Mouse (Mus musculus): ENCODE results near the gene Gabrr3. TPM values are rescaled to one million over a fixed set of nuclear protein-coding genes. Genes with fewer than 3 reads are reported as not detected.

Gene Gabrr3
- polyA plus RNA-seq, 1 experiment, result not detected

DNA sequence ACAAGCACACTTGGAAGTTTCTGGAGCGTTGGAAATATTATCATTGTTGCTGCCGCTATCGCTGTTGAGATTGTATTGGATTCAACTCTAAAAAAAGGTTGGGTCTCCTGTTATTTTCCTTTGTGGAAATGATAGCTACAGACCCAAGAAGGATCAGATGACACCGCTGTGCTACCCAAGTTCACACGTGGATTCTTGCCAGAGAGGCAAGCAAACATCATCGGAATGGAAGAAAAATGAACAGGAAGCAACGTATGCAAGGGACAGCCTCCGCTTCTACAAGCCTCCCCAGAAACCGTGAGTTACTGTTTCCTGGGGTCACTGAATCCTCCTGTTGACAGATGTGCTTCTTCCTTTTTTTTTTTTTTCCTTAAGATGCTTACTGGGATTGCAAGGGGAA lies 2.3 kb upstream of the Gabrr3 start:
- Histone ChIP-seq H3K79me2 (ENCODE audit: control insufficient read depth, insufficient read depth) (no peaks in the 10 kb centered on the region), H3K27me3 (ENCODE audit: control insufficient read depth, insufficient read depth, insufficient read length) (no peaks in the 10 kb centered on the region), H3K36me3 (ENCODE audit: control insufficient read depth, insufficient read depth) (no peaks in the 10 kb centered on the region), H3ac (ENCODE audit: control insufficient read depth, insufficient read length, low read depth) (no peak overlapping the region), H3K79me3 (ENCODE audit: low read depth) (no peaks in the 10 kb centered on the region), H3K4me3 (ENCODE audit: insufficient read depth, poor library complexity, severe bottlenecking) (no peak overlapping the region)
- TF ChIP-seq MYOD1 (IDR thresholded peaks at IDR 0.05; ENCODE audit: control insufficient read depth, insufficient read length, low read depth) (no peak), CTCF (IDR thresholded peaks at IDR 0.05; ENCODE audit: control insufficient read depth, insufficient read depth, insufficient read length) (no peak), USF1 (IDR thresholded peaks at IDR 0.05; ENCODE audit: low read depth) (no peak), CEBPB (IDR thresholded peaks at IDR 0.05; ENCODE audit: low read depth) (no peak), MAX (IDR thresholded peaks at IDR 0.05) (no peak), FOSL1 (IDR thresholded peaks at IDR 0.05; ENCODE audit: insufficient read depth, low read length, poor library complexity, severe bottlenecking) (no peak), MYOG (IDR thresholded peaks at IDR 0.05; ENCODE audit: control insufficient read depth, extremely low read depth, insufficient read length) (no peak)

DNA sequence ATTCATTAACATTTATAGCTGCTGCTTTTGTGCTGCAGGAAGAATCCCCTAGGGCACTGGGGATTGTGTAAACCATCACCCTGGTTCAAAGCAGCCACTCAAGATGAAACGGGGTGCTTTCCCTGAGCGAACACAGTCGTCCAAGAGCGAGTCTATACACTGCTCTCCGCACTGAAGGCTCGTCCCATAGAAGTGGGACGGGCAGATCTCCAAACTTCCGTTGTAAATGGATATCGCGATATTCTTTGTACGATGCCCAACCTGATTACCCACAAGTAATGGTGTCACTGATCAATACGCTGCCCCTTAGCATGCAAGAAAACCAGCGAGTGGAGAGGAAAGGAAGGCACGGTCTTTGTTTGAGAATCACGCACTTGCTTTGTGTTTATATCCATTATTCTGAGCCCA lies 2.2 kb downstream of the Gabrr3 start:
- Histone ChIP-seq H3K27me3 (ENCODE audit: control insufficient read depth, insufficient read depth, insufficient read length) (no peaks in the 10 kb centered on the region), H3ac (ENCODE audit: control insufficient read depth, insufficient read length, low read depth) (no peak overlapping the region), H3K79me3 (ENCODE audit: low read depth) (no peaks in the 10 kb centered on the region), H3K4me3 (ENCODE audit: insufficient read depth, poor library complexity, severe bottlenecking) (no peak overlapping the region), H3K79me2 (ENCODE audit: control insufficient read depth, insufficient read depth) (no peaks in the 10 kb centered on the region), H3K36me3 (ENCODE audit: control insufficient read depth, insufficient read depth) (no peaks in the 10 kb centered on the region)
- TF ChIP-seq CTCF (IDR thresholded peaks at IDR 0.05; ENCODE audit: control insufficient read depth, insufficient read depth, insufficient read length), result no peak
- TF ChIP-seq MAX (IDR thresholded peaks at IDR 0.05), result no peak
- TF ChIP-seq MYOD1 (IDR thresholded peaks at IDR 0.05; ENCODE audit: control insufficient read depth, insufficient read length, low read depth), result no peak
- no peak for TF ChIP-seq MYOG (IDR thresholded peaks at IDR 0.05; ENCODE audit: control insufficient read depth, extremely low read depth, insufficient read length)
- TF ChIP-seq USF1 (IDR thresholded peaks at IDR 0.05; ENCODE audit: low read depth), result no peak
- TF ChIP-seq CEBPB (IDR thresholded peaks at IDR 0.05; ENCODE audit: low read depth), result no peak
- no peak for TF ChIP-seq FOSL1 (IDR thresholded peaks at IDR 0.05; ENCODE audit: insufficient read depth, low read length, poor library complexity, severe bottlenecking)

DNA sequence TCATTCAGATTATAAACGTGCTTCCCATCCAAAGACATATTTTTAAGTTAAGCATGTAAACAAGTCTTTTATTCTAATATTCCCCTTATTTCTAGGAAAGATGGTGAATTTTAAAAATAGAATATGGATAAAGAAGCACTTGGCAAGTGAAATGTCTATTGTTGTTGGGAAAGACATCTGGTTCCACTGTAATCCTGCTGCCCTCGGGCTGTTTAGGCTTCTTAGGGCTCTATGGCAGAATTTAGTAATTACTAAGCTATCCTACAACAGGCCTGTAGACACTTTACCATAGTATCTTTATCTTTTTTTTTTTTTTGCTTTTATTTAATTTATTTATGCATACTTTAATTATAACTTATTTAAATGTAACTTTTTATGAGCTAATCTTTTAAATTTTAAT lies 2.7 kb downstream of the Gabrr3 start:
- Histone ChIP-seq H3ac (ENCODE audit: control insufficient read depth, insufficient read length, low read depth) (no peak overlapping the region), H3K27me3 (ENCODE audit: control insufficient read depth, insufficient read depth, insufficient read length) (no peaks in the 10 kb centered on the region), H3K79me2 (ENCODE audit: control insufficient read depth, insufficient read depth) (no peaks in the 10 kb centered on the region), H3K79me3 (ENCODE audit: low read depth) (no peaks in the 10 kb centered on the region), H3K36me3 (ENCODE audit: control insufficient read depth, insufficient read depth) (no peaks in the 10 kb centered on the region), H3K4me3 (ENCODE audit: insufficient read depth, poor library complexity, severe bottlenecking) (no peak overlapping the region)
- no peak for TF ChIP-seq CEBPB (IDR thresholded peaks at IDR 0.05; ENCODE audit: low read depth)
- no peak for TF ChIP-seq USF1 (IDR thresholded peaks at IDR 0.05; ENCODE audit: low read depth)
- no peak for TF ChIP-seq MYOG (IDR thresholded peaks at IDR 0.05; ENCODE audit: control insufficient read depth, extremely low read depth, insufficient read length)
- no peak for TF ChIP-seq FOSL1 (IDR thresholded peaks at IDR 0.05; ENCODE audit: insufficient read depth, low read length, poor library complexity, severe bottlenecking)

DNA sequence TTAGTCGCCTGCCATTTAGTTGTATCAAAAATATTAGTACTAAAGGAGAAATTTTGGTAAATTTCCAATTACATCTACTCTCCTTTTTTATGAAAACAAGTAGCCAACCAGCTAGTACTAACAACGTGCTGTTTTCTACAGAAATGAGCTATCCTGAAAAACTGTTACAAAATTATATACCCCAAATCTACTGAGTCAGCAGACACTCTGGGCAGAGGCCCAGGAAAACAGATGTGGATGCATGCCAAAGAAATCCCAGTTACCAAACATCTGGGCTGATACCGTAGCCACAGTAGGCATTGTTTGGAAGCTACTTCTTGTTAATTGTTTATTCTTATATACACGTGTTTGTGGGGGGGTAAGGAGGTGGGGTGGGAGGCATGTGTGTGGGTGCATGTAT lies 6.3 kb downstream of the Gabrr3 start:
- no peak overlapping the region for H3ac ChIP-seq (ENCODE audit: control insufficient read depth, insufficient read length, low read depth)
- no peaks in the 10 kb centered on the region for H3K27me3 ChIP-seq (ENCODE audit: control insufficient read depth, insufficient read depth, insufficient read length)
- H3K4me3 ChIP-seq (ENCODE audit: insufficient read depth, poor library complexity, severe bottlenecking), result no peak overlapping the region
- no peaks in the 10 kb centered on the region for H3K79me2 ChIP-seq (ENCODE audit: control insufficient read depth, insufficient read depth)
- H3K36me3 ChIP-seq (ENCODE audit: control insufficient read depth, insufficient read depth), result no peaks in the 10 kb centered on the region
- TF ChIP-seq CEBPB (IDR thresholded peaks at IDR 0.05; ENCODE audit: low read depth) (no peak), MYOG (IDR thresholded peaks at IDR 0.05; ENCODE audit: control insufficient read depth, extremely low read depth, insufficient read length) (no peak), FOSL1 (IDR thresholded peaks at IDR 0.05; ENCODE audit: insufficient read depth, low read length, poor library complexity, severe bottlenecking) (no peak)
- H3K79me3 ChIP-seq (ENCODE audit: low read depth), result no peaks in the 10 kb centered on the region

DNA sequence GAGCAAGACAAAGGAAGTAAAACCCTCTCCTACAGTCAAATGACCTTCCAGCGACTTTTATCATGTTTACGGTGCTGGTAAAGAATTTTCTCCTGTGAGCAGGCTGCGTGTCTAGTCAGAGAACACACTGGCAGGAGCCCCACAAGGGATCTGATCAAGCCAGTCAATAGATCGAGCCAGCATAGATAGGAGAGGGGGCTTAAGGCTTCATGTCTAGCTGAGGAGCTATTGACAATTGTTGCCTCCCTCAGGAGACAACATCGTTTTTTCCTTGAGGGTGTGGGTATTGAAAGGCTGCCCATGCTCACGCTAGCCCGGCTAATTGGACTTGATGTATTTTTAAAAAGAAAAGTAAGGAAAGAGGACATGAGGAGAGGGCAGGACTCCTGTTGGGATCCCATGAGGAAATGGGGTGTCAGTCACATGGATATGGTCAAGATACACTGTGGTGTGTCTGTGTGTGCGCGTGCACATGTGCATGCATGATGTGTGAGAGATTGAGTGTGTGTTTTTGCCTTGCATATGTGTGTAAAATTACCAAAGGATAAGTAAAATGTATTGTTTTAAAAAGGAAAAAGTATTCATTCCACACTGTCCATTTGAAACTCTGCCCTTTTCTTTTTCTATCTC lies 13.2 kb downstream of the Gabrr3 start:
- H3K79me3 ChIP-seq (ENCODE audit: low read depth), result no peaks in the 10 kb centered on the region
- H3K27me3 ChIP-seq (ENCODE audit: control insufficient read depth, insufficient read depth, insufficient read length), result no peaks in the 10 kb centered on the region
- H3ac ChIP-seq (ENCODE audit: control insufficient read depth, insufficient read length, low read depth), result no peak overlapping the region
- TF ChIP-seq MYOD1 (IDR thresholded peaks at IDR 0.05; ENCODE audit: control insufficient read depth, insufficient read length, low read depth), result no peak
- no peaks in the 10 kb centered on the region for H3K36me3 ChIP-seq (ENCODE audit: control insufficient read depth, insufficient read depth)
- no peak overlapping the region for H3K4me3 ChIP-seq (ENCODE audit: insufficient read depth, poor library complexity, severe bottlenecking)
- H3K79me2 ChIP-seq (ENCODE audit: control insufficient read depth, insufficient read depth), result no peaks in the 10 kb centered on the region

DNA sequence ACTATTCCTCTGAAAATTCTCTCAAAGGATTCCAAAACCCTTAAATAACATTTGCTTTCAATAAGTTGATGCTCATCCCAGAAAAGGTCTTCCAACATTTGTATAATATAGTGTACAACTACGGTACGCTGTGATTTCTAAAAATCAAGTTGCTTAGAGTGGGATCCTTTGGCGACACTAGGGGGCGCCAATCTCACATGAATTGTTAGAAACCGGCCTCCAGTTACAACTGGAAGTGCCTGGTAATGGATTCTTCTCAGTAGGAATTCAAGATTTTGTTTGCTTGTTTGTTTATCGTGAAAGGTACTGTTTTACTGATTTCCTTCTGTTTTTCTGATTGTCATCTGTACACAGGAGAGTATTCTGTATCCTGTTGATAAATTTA lies 13.7 kb downstream of the Gabrr3 start:
- Histone ChIP-seq H3K27me3 (ENCODE audit: control insufficient read depth, insufficient read depth, insufficient read length) (no peaks in the 10 kb centered on the region), H3K36me3 (ENCODE audit: control insufficient read depth, insufficient read depth) (no peaks in the 10 kb centered on the region), H3ac (ENCODE audit: control insufficient read depth, insufficient read length, low read depth) (no peak overlapping the region), H3K79me2 (ENCODE audit: control insufficient read depth, insufficient read depth) (no peaks in the 10 kb centered on the region), H3K79me3 (ENCODE audit: low read depth) (no peaks in the 10 kb centered on the region), H3K4me3 (ENCODE audit: insufficient read depth, poor library complexity, severe bottlenecking) (no peak overlapping the region)
- TF ChIP-seq MAX (IDR thresholded peaks at IDR 0.05), result no peak
- no peak for TF ChIP-seq USF1 (IDR thresholded peaks at IDR 0.05; ENCODE audit: low read depth)
- TF ChIP-seq FOSL1 (IDR thresholded peaks at IDR 0.05; ENCODE audit: insufficient read depth, low read length, poor library complexity, severe bottlenecking), result no peak
- TF ChIP-seq MYOG (IDR thresholded peaks at IDR 0.05; ENCODE audit: control insufficient read depth, extremely low read depth, insufficient read length), result no peak
- TF ChIP-seq CEBPB (IDR thresholded peaks at IDR 0.05; ENCODE audit: low read depth), result no peak
- no peak for TF ChIP-seq CTCF (IDR thresholded peaks at IDR 0.05; ENCODE audit: control insufficient read depth, insufficient read depth, insufficient read length)
- no peak for TF ChIP-seq MYOD1 (IDR thresholded peaks at IDR 0.05; ENCODE audit: control insufficient read depth, insufficient read length, low read depth)

Data from C2C12 (cell line).